Mouse (Mus musculus) G1E (cell line): ENCODE data around the gene Btbd9.

Source experiments
- CTCF ChIP-seq: IDR thresholded peaks from 2 replicates; pipeline ENCODE4 v1.5.1; 2012; ENCODE audit warnings: low read depth, low read length, inconsistent platforms, mixed read lengths
- POLR2AphosphoS5 ChIP-seq: IDR thresholded peaks from 2 replicates; pipeline ENCODE4 v1.6.1; 2012; ENCODE audit warnings: low read depth, low read length, inconsistent platforms; ENCODE audit not compliant: insufficient replicate concordance

DNA sequence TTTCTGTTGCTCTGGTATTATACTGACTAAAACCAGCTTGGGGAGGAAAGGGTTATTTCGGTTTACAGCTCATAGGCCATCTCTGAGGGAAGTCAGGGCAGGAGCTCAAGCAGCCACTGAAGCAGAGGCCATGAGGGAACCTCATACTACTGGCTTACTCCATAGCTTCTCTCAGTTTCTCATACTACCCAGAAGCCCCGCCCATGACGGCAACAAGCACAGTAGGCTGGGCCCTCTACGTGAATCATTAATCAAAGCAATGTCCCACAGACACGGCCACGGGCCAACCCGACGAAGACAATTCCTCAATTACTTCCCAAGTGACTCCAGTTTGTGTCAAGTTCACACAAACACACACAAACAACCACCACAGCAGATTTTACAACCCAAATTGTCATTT, 6.1 kb downstream of the Btbd9 start:
- no peak for TF ChIP-seq CTCF
- TF ChIP-seq POLR2AphosphoS5 = no peak
